Mouse (Mus musculus) naive thymus-derived CD4-positive, alpha-beta T cell, adult 2 months (primary cell): ENCODE measurements around the gene Srarp.
A peak's percentile ranks its signal among the peaks of the same experiment; 100 is the strongest.

Experiments used
- DNase-seq: peaks from one replicate; pipeline ENCODE4 v3.0.0-alpha.2; 2011; ENCODE audit warnings: low read depth

The Srarp gene

DNA sequence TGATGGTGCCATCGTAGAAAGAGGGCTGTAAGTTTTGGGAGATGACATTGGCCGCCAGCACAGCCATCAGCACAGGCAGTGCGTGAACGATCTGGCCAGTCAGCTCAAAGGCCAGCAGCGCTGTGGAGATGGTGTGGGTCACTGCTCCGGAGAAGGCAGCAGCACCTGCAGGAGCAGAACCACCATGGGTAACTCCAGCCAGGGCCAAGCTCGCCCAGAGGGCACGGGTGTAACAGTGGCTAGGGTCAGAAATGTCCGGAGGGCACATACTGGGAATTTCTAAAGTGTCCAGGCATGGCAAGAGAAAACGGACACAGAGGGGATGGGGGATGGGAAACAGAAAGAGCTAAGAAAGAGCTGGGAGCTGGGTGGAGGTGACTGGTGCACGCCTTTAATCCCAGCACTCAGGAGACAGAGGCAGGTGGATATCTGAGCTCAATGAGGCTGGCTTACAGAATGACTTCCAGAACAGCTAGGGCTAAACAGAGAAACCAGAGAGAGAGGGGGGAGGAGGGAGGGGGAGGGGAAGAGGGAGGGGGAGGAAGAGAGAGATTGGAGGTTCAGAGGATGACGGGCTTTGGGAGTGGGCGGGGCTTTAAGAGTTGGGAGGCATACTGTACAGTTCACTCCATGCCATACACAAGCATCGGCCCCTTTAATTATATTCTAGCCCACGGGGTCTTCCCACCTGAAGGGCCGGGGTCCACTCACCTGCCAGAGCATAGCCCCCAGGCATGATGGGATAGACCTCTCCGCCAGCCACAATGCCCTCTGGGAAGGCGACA is 46.3 kb downstream of the Srarp start:
- no peak for DNase-seq

DNA sequence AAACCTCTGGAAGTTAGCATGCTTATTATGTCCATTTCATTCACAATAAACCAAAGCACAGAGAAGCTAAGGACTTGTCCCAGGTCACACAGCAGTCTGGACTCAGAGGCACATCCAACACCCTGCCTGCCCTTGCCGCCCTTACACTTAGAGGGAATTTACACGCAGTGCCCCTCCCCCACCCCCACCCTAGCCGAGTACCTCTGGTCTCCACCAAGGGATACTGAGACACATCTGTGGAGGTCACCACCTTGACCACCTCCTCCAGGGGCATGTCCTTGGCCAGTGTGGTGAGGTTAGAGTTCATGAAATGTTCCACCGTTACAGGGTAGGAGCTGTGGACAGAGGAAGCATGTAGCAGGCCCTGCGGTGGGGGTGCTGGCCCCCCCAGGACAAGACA is 48.0 kb downstream of the Srarp start:
- DNase-seq: no peak

DNA sequence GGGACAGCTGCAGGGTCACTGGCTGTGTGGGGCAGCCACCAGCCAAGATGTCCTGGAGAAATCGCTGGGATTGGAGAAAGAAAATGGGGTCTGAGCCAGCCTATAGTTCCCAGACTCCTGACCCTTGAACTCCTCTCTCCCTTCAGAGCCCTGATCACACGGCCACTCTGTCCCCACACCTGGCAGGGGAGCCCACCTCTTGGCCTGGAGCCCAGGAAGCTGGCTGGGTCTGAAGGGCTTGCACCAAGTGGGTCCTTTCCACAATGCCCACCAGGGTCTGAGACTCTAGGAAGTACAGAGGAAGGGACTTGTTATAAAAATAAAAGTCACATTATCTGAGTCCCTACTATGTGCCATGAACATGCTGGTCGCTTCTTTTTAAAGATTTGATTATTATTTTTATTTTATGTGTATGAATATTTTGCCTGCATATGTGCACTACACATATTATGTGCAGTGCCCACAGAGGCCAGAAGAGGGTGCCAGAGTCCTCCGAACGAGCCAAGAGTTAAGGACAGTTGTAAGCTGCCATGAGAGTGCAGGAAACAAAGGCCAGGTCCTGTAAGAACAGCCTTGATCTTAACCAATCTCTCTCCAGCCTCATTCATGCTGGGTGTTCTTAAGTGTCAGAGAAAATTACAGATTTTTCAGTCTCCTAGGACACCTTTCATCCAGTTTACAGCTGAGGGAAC is 48.7 kb downstream of the Srarp start:
- peak; percentile 75 for DNase-seq

DNA sequence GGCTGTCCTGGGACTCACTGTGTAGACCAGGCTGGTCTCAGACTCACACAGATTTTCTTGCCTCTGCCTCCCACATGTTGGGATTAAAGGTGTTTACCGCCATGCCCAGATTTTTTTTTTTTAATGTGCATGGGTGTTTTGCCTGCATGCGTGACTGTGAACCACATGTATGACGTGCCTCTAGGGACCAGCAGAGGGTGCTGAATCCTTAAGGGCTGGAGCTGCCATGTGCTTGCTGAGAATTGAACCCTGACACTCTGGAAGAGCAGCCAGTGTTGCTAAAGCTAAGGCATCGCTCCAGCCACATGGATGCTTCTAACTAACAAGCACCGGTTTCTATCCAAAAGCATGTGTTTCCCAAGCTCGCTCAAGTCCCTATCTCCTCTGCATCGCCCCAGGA is 49.8 kb downstream of the Srarp start:
- no peak for DNase-seq

DNA sequence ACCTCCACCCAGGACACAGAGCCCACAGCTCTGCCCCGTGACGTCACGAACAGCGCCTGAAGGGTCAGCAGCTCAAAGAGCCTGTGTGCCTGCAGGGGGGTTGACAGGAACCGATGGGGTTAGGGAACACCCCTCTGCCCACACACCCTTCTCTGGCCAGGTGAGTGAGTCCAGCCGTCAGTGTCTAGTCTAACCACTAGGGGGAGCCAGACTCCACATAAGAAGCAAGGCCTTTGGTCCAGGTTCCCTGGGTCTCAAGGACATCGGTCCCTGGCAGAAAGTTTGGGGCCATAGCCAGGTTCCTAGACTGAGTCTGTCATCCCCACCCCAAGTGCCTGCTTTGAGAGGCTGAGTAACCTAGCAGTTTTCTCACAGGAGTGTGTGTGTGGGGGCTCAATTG is 50.6 kb downstream of the Srarp start:
- peak; percentile 75 for DNase-seq
